Mouse (Mus musculus) forebrain, embryonic 15.5 days (tissue): ENCODE data around the gene Abcg1. TPM values are rescaled to one million over a fixed set of nuclear protein-coding genes. Genes with fewer than 3 reads are reported as not detected.

Source experiments
- polyA plus RNA-seq: library from polyadenylated mRNA; unstranded; fragments of >200 nt; fragmentation: Nextera tagmentation; extraction: Ambion mirVana; gene quantifications from 2 replicates; pipeline ENCODE4 v1.2.1, GENCODE M21; 2015

Abcg1 gene
- polyA plus RNA-seq, 1 experiment from 2014 or later: 20.8 TPM

Other genes starting within 250 kb of the Abcg1 start
- 0.08 and 0.11 TPM in 2 replicates for gene Glp1r, start 155.9 kb upstream of the Abcg1 start, polyA plus RNA-seq
- not detected in 2 replicates for gene Umodl1, start 103.0 kb upstream of the Abcg1 start, polyA plus RNA-seq
- gene Tff3, start 72.0 kb downstream of the Abcg1 start, polyA plus RNA-seq: 0.39 TPM in 1 of 2 replicates, not detected in the other
- not detected in 2 replicates for gene Tff2, start 86.6 kb downstream of the Abcg1 start, polyA plus RNA-seq
- not detected in 2 replicates for gene Tff1, start 107.6 kb downstream of the Abcg1 start, polyA plus RNA-seq
- gene Tmprss3, start 141.3 kb downstream of the Abcg1 start, polyA plus RNA-seq: not detected in 2 replicates
- gene Ubash3a, start 150.2 kb downstream of the Abcg1 start, polyA plus RNA-seq: 0.03 TPM in 1 of 2 replicates, not detected in the other
- gene Rsph1, start 219.7 kb downstream of the Abcg1 start, polyA plus RNA-seq: 4.0 and 6.7 TPM in 2 replicates
- gene Slc37a1, start 229.1 kb downstream of the Abcg1 start, polyA plus RNA-seq: 12.5 and 14.9 TPM in 2 replicates